Mouse (Mus musculus): ENCODE results near the gene Rab14. TPM values are rescaled to one million over a fixed set of nuclear protein-coding genes. Genes with fewer than 3 reads are reported as not detected.

Gene Rab14
- 100 to 1,000 TPM; 161 to 166 TPM for total RNA-seq (2023)

DNA sequence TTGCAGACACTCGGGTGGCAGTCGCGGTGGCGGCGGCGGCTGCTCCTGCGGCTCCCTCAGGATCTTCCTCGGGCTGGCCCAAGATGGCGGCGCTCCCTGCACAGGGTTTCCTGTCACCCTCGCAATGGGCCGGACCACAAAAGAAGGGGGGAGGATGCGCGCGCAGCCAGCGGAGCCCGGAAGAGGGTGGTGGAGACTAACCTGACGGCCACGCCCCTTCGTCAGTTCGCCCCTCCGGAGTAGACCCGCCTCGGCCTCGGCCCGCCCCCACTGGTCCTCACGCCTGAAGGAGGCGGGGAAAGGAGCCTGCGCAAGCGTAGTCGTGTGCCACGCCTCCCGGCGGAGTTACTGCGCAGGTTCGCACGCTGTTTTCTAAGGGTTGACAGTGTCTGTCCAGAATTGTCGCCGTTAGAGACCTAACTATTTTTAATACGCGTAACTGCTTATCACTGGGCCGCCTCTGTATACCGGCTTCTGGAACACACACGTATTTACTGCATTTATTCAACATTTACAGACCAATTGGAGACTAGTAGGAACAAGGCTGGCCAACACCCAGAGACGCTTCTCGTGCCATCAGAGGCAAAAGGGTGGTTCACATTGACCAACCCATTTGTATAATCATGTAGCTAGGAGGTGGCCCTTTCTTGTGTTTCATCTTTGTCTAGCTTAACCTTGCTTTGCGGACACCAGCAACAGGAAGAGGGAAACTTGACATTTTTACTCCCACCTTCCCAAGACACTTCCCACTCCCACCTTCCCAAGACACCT lies at the start of gene Rab14:
Gene Rab14, minus strand, starts transcription at position 223 of the 771 bp plus-strand sequence.

Other genes starting within 250 kb of the Rab14 start
- 100 to 1,000 TPM; 254 to 265 TPM for gene Traf1, start 239.3 kb downstream of the Rab14 start, total RNA-seq (2023)
- gene Hc, start 139.7 kb downstream of the Rab14 start, total RNA-seq (2023), result not detected
- 1 to 10 TPM; 1.7 to 2.8 TPM for gene AI182371, start 99.6 kb downstream of the Rab14 start, total RNA-seq (2023)
- gene Cntrl, start 91.6 kb downstream of the Rab14 start, total RNA-seq (2023), result 100 to 1,000 TPM; 132 TPM
- gene Gsn, start 55.3 kb upstream of the Rab14 start, total RNA-seq (2023), result 10 to 100 TPM; 16.6 to 17.0 TPM
- 1 to 10 TPM in 1 of 2 experiments, under 1 TPM in 1; 0.92 to 2.7 TPM for gene Stom, start 135.9 kb upstream of the Rab14 start, total RNA-seq (2023)
- gene 4930568D16Rik, start 166.6 kb upstream of the Rab14 start, total RNA-seq (2023), result not detected
- gene 4930402F06Rik, start 196.1 kb upstream of the Rab14 start, total RNA-seq (2023), result not detected

All from T-cell, adult 66 days (primary cell).